Comparison of ENCODE assay signal across 16 mouse cellular contexts in genomic region chr3:130866952-130867632, GRCm38 (mm10).
A peak's percentile ranks its signal among the peaks of the same experiment; 100 is the strongest.
DNase-seq lines count a peak whose midpoint lies in the region; ATAC-seq lines count a peak whose summit lies in the region.
"Had no signal": no experiment of that assay in that cellular context is flagged by ENCODE, and none has a peak within 500 bp of the region (broad histone marks: within the 10 kb centered on the region; RNA-seq: fewer than 3 reads in every experiment).

No protein-coding gene starts in this region.

- peaks cover 9% of the 10 kb centered on the region; the same call in 1 of the 2 replicates for H3K4me1 ChIP-seq in kidney, embryonic 16.5 days (ENCODE audit: insufficient read depth, low read length)
- H3K4me1 ChIP-seq in embryonic facial prominence, embryonic 11.5 days (ENCODE audit: control insufficient read depth, insufficient read depth, low read length) = no peaks in the 10 kb centered on the region
- H3K4me1 ChIP-seq in limb, embryonic 11.5 days (ENCODE audit: control insufficient read depth, insufficient read depth, low read length) = peaks cover 2% of the 10 kb centered on the region; the same call in 1 of the 2 replicates
- 0 out of 2 replicates have a peak, but pooled peaks cover 3% of the 10 kb centered on the region for H3K4me1 ChIP-seq in neural tube, embryonic 14.5 days (ENCODE audit: control insufficient read depth, insufficient read depth, low read length)
- H3K4me1 ChIP-seq: midbrain, embryonic 10.5 days had no signal

- H3K9ac ChIP-seq in kidney, embryonic 16.5 days (replicated peaks; ENCODE audit: low read length) = no peak overlapping the region
- no peak overlapping the region for H3K9ac ChIP-seq in embryonic facial prominence, embryonic 11.5 days (replicated peaks; ENCODE audit: low read length)
- no peak overlapping the region for H3K9ac ChIP-seq in limb, embryonic 11.5 days (ENCODE audit: low read length)
- no peak overlapping the region for H3K9ac ChIP-seq in neural tube, embryonic 14.5 days (replicated peaks; ENCODE audit: low read depth, low read length)

- no peaks in the 10 kb centered on the region for H3K27me3 ChIP-seq in kidney, embryonic 16.5 days (ENCODE audit: insufficient read depth, low read length)
- H3K27me3 ChIP-seq in embryonic facial prominence, embryonic 11.5 days (ENCODE audit: control insufficient read depth, insufficient read depth, low read length) = no peaks in the 10 kb centered on the region
- no peaks in the 10 kb centered on the region for H3K27me3 ChIP-seq in limb, embryonic 11.5 days (ENCODE audit: control insufficient read depth, insufficient read depth, low read length)
- no peaks in the 10 kb centered on the region for H3K27me3 ChIP-seq in neural tube, embryonic 14.5 days (ENCODE audit: control insufficient read depth, insufficient read depth, low read length)

- no peak for DNase-seq in kidney, adult 18-20 months
- DNase-seq in embryonic facial prominence, embryonic 11.5 days (ENCODE audit: low spot score) = peak; percentile 72
- DNase-seq in limb, embryonic 11.5 days (ENCODE audit: low spot score) = peak; percentile 78
- DNase-seq in layer of hippocampus, adult 11-12 months (ENCODE audit: low spot score) = no peak
- DNase-seq in gastrocnemius, postnatal 4 days (ENCODE audit: low spot score in 2 of 2) = no peak
- no peak for DNase-seq in layer of hippocampus, postnatal 14 days (ENCODE audit: low spot score in 2 of 2)
- DNase-seq: adrenal gland, postnatal 14 days; cerebellum, postnatal 25 days; heart, postnatal 4 days; kidney, adult 8-10 months; lung, postnatal 10 days had no signal

- 0 out of 2 replicates have a peak overlapping the region, but pooled peaks have one; percentile 25 for H3K27ac ChIP-seq in kidney, embryonic 16.5 days (ENCODE audit: low read length)
- no peak overlapping the region for H3K27ac ChIP-seq in embryonic facial prominence, embryonic 11.5 days (replicated peaks; ENCODE audit: low read depth, low read length)
- H3K27ac ChIP-seq in limb, embryonic 11.5 days (replicated peaks; ENCODE audit: low read depth, low read length) = no peak overlapping the region; the same call in 1 of the 2 replicates
- no peak overlapping the region for H3K27ac ChIP-seq in neural tube, embryonic 14.5 days (ENCODE audit: low read depth, low read length)
- H3K27ac ChIP-seq: heart, embryonic 10.5 days; midbrain, embryonic 10.5 days had no signal

- 17% methylated on average over 19 of the region's 19 CpGs for WGBS in kidney, embryonic 16.5 days
- WGBS in embryonic facial prominence, embryonic 11.5 days = 39% methylated on average over 19 of the region's 19 CpGs
- WGBS in limb, embryonic 11.5 days = 9% methylated on average over 19 of the region's 19 CpGs
- 43% methylated on average over 19 of the region's 19 CpGs for WGBS in neural tube, embryonic 14.5 days

- H3K9me3 ChIP-seq in kidney, embryonic 16.5 days (ENCODE audit: low read length) = no peaks in the 10 kb centered on the region
- H3K9me3 ChIP-seq in embryonic facial prominence, embryonic 11.5 days (replicated peaks; ENCODE audit: control insufficient read depth, low read length) = no peaks in the 10 kb centered on the region
- H3K9me3 ChIP-seq in limb, embryonic 11.5 days (ENCODE audit: control insufficient read depth, low read length) = no peaks in the 10 kb centered on the region
- no peaks in the 10 kb centered on the region for H3K9me3 ChIP-seq in neural tube, embryonic 14.5 days (ENCODE audit: control insufficient read depth, low read length)
- H3K9me3 ChIP-seq: heart, embryonic 10.5 days; midbrain, embryonic 10.5 days had no signal

- H3K4me3 ChIP-seq in kidney, embryonic 16.5 days (ENCODE audit: low read length) = no peak overlapping the region
- no peak overlapping the region for H3K4me3 ChIP-seq in embryonic facial prominence, embryonic 11.5 days (ENCODE audit: low read depth, low read length)
- no peak overlapping the region for H3K4me3 ChIP-seq in limb, embryonic 11.5 days (ENCODE audit: low read depth, low read length)
- no peak overlapping the region for H3K4me3 ChIP-seq in neural tube, embryonic 14.5 days (ENCODE audit: low read depth, low read length)
- H3K4me3 ChIP-seq: heart, embryonic 10.5 days; midbrain, embryonic 10.5 days had no signal

- H3K36me3 ChIP-seq in kidney, embryonic 16.5 days (ENCODE audit: insufficient read depth, low read length) = no peaks in the 10 kb centered on the region
- H3K36me3 ChIP-seq in embryonic facial prominence, embryonic 11.5 days (replicated peaks; ENCODE audit: control insufficient read depth, insufficient read depth, low read depth, low read length) = no peaks in the 10 kb centered on the region
- H3K36me3 ChIP-seq in limb, embryonic 11.5 days (ENCODE audit: control insufficient read depth, insufficient read depth, low read length) = no peaks in the 10 kb centered on the region
- no peaks in the 10 kb centered on the region for H3K36me3 ChIP-seq in neural tube, embryonic 14.5 days (ENCODE audit: control insufficient read depth, insufficient read depth, low read length)
- H3K36me3 ChIP-seq: heart, embryonic 10.5 days; midbrain, embryonic 10.5 days had no signal

- ATAC-seq in kidney, embryonic 16.5 days (ENCODE audit: low FRiP score, low TSS enrichment) = peak; percentile 79
- ATAC-seq in embryonic facial prominence, embryonic 11.5 days (replicated peaks; ENCODE audit: insufficient number of reproducible peaks, low FRiP score, low TSS enrichment, low read depth) = peak; percentile 73; the same call in 1 of the 2 replicates
- ATAC-seq in limb, embryonic 11.5 days (ENCODE audit: insufficient number of reproducible peaks, low FRiP score, low TSS enrichment, low read depth) = peak; percentile 76
- ATAC-seq in neural tube, embryonic 14.5 days (ENCODE audit: low read depth) = peak; percentile 87

- H3K4me2 ChIP-seq in kidney, embryonic 16.5 days (replicated peaks; ENCODE audit: low read depth, low read length) = peak overlapping the region; percentile 28
- peak overlapping the region; percentile 14; the same call in 1 of the 2 replicates for H3K4me2 ChIP-seq in embryonic facial prominence, embryonic 11.5 days (ENCODE audit: low read depth, low read length)
- H3K4me2 ChIP-seq in limb, embryonic 11.5 days (ENCODE audit: low read depth, severe bottlenecking) = peak overlapping the region; percentile 26; the same call in 1 of the 2 replicates
- no peak overlapping the region for H3K4me2 ChIP-seq in neural tube, embryonic 14.5 days (ENCODE audit: low read depth, low read length)
- H3K4me2 ChIP-seq: liver, embryonic 11.5 days had no signal

Comparison
In these comparisons a context has a peak if more than half of its experiments do, and no peak if none do; other contexts are left out.
1. DNase-seq: peak in embryonic facial prominence, embryonic 11.5 days (single experiment) and limb, embryonic 11.5 days (single experiment); none in kidney, adult 18-20 months (single experiment), layer of hippocampus, adult 11-12 months (single experiment), gastrocnemius, postnatal 4 days (0 of 2) and layer of hippocampus, postnatal 14 days (0 of 2).
2. Peak in every context shown above with its lines, with median percentiles within 50 percentile points of each other: ATAC-seq.